Mouse (Mus musculus) cerebellum, postnatal 10 days (tissue): ENCODE results near the gene Dcst1.

Experiments used
- DNase-seq, 2 experiments: peaks; one replicate each; pipeline ENCODE4 v3.0.0; 2021; ENCODE audit warnings: mixed read lengths in 2 of 2

Dcst1 gene

DNA sequence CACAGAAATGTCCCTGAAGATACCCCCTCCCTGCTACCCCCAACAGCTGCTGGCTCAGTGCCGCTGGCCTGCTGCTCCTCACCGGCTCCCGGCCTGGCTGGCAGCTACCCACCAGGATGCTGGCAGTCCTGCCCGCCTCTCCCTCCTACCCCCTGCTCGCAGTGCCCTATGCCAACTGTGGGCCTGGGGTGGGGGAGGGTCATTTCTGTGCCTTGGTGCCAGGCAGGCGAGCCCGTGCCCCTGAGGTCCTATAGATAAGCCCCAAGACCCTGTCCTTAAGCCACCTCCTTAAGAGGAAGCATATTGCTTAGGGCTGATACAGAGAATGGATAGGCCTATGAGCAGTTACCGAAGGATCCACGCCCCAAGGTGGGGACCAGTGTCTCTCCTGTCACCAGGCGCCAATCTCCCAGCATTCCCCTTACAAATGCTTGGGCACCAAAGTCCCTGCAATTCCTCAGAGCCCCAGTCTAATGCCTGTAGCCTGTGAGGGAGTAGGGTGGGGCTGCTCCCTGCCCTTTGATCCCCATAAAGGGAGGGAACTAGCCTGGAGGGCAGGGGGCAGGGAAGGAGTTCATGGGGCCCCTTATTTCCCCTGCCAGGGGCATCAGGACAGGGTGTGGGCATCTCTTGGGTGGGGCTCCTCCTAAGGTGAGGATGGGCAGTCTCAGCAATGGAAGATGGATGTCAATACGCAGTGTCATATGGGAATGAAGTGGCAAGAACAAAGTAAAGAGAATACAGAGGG is 23.3 kb upstream of the Dcst1 start:
- peak; percentile 65 to 76 for DNase-seq

DNA sequence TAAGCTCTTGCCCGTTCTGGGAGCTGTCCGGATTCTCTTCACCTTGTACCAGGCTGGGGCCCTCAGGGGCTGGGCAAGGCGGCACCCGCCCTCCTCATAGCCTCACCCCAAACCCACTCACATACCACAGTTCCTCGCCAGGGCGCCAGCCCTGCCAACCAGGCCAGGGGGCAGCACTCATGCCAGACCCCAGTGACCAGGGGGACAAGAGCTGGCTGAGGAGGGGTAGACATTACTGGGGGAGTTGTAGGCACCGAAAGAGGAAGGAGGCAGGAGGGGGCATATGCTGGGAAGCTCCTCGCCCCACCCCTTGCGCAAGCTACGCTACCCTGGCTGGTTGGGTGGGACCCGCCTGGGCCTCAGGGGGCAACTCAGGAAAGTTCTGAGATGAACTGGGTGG is 22.6 kb upstream of the Dcst1 start:
- peak in 1 of 2 experiments; percentile 41 for DNase-seq

DNA sequence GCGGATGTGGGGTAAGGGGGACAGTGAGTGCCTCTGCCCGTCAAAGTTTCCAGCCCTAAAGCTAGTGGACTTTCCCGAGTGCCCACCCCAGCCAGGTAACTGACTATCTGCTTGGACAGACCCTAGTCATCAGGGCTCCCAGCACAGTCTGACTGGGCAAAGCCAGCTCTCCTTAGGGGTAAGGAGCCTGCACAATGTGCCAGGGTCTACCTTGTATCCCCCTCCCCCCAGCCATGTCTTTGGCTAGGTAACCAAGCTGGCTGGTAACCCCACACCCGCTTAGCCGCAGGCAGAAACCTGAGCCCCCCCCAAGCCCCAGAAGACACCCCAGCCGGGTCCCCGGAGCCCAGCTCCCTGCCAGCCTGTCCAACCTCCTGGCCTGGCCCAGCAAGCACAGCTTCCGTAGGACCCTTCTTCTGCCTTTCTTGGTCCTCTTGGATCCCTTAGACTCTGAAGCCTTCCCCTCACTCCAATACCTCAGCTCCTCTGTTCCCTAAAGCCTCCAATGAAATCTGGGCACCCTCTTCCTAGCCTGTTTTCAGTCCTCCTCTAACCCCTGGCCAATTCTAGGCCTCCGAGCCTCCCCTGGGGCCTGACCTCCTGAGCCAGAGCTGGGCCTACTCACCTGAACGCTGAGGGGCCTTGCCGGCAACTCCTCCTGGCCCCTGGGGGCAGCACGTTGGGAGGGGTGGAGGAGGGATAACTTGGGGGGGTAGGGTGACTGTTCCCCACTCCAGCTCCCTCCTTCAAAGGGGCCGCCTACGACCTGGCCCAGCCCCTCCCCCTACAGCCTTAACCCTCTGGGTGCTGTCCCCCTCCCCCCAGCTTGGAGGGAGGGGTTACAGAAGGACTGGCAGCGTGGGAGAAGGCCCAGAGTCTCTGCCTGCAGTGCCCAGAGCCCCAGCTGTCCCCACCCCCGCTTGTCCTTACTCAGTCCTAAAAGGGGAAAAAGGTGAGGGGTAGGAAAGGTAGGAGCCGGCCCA is 21.7 kb upstream of the Dcst1 start:
- peak in 1 of 2 experiments; percentile 36 for DNase-seq

DNA sequence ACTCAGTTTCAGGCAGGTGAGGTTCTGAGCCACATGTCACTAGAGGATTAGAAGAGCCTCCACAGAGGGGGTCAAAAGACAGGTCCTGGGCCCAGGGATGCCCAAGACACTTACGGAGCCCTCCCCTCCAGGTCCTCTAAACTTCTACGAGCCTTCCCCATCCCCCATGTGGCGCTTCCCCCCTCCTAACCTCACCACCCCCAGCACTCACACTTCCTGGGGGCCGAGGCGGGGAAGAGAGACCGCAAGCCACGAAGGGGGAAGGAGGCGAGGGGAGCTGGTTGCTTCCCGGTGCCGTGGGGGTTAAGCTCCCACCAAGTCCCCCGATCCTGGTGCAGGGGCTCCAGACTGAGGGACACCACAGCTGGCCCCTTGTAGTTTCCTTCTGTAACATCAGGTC is 20.4 kb upstream of the Dcst1 start:
- no peak for DNase-seq

DNA sequence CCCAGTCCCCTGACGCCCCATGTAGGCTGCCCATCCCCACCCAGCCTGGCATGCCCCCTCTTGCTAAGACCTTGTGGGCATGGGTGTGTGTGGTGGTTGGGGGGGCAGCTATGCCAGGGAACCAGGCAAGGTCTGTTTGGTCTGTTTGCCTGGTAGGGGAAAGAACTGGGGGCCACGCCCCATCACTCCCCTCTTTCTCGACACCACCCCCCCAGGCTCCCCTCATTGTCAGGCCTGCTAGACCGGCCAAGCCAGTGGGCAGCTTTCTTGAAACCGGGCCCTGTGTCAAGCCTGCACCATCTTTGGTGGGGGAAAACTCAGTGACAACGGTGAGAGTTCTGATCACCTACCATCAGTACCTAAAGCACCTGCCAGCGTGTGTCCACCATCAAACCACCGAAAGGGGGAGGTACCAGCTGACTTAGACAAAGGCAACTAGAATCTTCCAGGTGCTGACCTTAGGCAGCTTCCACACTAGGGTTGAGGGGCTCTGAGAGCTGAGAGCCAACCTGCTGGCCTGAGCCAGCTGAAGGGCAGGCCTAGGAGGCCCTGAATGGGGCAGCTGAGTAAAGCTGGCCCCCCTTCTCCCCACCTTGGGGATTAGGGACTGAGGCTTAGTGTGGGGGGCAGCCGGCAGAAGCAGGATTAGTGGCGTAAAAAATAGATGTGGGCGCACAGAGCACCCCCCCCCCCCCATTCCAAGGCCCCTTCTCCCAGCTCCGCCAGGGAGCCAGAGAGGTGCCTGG is 19.5 kb upstream of the Dcst1 start:
- no peak for DNase-seq

DNA sequence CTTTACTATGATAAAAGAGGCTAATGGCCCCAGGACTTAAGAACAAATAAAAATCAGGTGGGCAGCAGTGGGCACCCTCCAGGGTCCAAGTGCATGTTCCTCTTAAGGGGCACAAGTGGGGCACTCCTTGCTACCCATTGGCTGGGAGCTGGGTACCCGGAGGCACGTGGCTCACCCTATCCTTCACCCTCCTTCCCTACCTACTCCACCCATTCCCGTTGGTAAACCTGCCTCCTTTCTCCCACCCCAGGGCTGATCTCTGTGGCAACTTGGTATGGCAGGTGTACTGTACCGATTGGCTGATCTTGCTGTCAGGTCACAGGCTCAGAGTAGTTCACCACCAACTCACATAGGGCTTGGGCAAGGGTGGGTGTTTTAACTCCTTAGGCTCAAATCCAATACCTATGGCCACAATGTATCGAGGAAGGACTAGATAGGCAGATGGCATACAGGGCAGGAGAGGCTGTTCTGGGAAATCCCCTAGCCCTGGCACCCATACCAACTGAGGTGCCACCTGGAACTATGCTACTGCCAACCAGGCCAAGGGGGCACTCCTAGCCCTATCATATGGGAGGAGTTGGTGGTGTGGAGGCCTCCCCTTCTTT is 18.7 kb upstream of the Dcst1 start:
- peak in 1 of 2 experiments; percentile 23 for DNase-seq

DNA sequence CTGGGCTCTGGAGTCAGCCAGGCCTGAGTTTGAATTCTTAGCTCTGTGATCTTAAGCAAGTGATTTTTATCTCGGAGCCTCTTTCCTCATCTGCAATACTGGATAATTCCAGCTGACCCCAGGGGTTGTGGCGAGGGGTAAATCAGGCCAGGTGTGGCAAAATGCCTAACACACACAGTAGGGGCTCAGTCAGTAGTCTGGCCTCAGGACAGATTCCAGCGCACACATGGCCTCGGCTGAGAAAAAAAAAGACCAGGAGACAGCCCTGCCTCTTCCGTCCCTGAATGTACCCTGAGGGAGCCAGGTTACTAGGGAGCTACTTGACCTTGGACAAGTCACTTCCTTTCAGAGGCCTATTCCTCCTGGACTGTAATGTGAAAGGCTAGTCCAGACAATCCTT is 17.9 kb upstream of the Dcst1 start:
- no peak for DNase-seq

DNA sequence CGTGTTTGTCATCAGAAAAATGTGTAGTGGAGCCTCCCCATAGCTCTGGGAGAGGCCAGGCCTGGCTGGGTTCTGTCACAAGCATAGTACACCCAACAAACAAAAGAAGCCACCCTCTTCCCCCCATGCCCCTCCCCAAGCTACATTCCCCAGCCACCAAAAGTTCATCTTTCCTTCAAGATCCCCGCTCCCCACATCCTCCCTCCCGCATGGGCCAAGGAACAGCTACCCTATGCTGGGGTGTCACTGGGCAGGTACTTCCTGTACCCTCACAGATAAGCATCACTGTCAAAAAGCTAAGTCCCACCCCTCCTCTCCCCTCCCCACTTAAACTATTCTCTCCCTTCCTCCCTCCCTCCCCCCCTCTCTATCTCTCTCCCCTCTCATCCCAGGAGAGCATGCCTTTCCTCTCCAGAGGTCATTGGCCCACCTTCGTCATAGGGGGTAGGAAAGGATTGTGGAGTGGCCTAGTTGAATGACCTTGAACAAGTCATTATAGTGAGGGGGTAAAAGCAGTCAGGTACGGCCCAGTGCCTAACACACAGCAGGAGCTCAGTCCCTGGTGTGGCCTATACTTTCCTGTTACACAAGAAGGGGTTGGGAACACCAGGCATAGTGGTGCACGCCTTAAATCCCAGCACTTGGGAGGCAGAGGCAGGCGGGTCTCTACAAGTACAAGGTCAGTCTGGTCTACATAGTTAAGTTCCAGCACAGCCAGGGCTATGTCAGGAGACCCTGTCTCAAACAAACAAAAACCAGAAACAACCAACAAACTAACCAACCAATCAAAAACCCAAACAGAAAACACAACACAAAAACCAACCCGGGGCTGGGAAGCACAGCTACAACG is 17.2 kb upstream of the Dcst1 start:
- no peak for DNase-seq

DNA sequence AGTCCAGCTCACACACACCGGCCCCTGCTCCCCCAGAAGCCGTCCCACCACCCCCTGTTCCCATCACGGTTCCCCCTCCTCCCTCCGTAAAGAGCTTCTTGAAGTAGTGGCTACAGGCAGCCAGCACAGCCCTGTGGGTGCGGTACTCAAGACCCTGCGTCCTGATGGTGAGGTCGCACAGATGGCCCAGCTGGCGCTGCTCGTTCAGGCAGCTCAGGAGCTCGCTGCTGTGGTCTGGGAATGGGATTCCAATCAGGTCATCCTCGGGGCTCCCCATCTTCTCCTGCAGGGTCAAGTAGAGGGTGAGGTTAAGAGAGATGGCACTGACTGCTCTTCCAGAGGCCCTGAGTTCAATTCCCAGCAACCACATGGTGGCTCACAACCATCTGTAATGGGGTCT is 16.2 kb upstream of the Dcst1 start:
- peak in 1 of 2 experiments; percentile 27 for DNase-seq

DNA sequence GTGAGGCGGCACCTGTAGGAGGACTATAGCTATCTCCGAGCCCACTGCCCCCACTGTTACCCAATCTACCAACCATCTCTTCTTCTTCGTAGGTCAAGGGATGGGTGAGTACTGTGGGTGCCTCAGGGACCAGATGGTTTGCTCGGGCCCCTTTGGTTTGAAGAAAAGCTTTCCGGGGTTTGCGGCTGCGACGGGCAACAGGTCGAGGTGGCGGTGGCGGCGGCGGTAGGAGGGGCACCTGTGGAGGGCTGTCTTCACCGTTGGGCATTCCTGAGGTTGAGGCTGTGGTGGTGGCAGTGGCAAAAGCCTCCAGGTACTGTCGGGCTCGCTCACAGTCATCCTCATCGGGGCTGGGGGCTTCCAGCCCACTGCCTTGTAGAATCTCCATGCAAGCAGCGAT is 15.7 kb upstream of the Dcst1 start:
- DNase-seq, result no peak

DNA sequence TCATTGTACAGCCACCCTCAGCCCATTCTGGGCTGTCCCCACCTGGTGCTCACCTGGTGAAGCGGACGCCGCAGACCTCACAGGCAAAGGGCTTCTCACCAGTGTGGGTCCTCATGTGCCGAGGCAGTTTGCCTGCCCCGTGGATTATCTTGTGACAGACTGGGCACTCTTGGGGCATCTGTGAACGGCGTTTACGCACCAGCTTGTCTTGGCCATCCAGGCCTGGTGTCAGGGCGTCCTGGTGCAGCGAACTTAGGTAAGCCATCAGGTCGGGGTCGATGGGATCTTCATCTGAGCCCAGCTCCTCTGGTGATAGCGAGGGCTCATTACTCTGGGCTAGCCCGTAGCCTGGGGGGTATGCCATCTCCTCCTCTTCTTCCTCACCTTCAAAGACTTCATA is 15.2 kb upstream of the Dcst1 start:
- DNase-seq, result no peak

DNA sequence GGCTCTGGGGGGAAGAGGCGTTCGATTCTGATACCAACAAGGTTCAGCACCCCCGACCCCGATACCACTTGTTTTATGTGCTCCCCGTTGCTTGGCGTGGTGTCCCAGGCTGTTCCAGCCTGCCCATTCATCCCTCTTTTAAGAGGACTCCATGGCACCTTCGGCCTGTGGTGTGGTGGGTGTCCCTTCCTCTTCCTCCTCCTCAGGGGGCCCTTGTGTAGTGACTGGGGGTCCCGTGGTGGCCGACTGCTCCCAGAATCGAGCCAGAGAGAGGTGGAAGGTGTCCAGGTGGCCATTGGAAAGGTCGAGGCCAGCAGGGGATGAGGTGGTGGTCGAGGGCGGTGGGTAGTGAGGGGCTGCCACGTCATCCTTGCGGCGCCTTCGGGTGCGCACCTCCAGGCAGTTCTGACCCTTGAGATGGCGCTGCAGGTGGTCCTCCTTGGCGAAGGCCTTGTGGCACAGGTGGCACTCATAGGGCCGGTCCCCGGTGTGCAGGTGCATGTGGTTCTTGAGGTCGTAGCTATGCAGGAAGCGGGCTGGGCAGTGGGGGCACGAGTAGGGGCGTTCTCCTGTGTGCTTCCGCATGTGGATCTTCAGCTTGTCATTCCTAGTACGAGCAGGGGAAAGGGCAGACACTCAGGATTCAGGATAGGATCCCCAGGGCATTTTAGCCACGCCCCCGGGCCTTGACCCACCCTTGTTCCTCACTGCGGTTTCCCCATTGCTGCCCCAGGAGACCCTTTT is 14.5 kb upstream of the Dcst1 start:
- peak in 1 of 2 experiments; percentile 20 for DNase-seq

DNA sequence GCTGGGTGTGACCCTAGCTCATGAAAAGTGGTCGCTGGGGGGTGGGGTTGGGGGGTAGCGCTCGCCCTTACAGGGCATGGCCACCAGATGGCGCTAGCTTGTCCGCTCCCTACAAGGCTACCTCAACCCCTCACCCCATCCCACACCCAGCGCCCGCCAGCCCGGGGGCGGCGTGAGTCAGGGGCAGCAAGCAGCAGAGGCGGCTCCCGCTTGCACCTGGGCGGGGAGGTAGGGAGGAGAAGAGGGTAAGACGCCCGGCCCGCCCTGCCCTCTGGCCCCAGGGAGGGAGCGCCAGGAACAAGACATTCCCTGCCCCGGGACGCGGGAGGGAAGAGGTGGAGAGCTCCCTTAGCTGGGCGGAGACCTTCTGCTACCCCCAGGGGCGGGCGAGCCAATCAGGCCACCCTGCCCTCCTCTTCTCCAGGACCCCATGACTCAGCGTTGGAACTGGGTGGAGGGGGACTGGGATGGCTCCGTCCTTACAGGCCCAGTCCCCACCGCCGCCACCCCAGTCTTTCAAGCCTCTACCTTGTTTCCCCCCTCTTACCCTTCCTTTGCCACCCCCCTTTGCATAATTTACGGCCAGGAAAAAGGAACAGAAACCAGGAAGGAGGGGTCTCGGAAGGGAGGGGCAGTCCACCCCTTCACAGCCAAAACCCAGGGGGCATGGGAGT is 13.5 kb upstream of the Dcst1 start:
- peak; percentile 87 to 89 for DNase-seq

DNA sequence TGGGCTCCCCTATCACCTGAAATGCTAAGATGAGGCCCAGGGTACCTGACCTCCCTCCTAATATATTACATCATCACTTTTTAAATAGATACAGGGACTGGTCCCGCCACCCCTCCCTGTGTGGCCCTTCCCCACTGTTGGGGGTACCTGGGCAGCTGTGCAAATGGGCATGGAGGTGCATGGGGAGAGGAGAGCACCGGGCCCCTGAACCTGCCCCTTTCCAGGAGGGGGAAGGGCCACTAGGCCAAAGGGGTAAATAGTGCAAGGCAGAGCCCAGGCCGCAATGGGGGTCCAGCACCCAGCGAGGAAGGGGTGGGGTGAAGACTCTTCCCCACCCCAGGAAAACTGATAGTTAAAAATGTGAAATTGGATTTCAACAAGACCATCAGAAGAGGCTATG is 12.8 kb upstream of the Dcst1 start:
- DNase-seq, result no peak

DNA sequence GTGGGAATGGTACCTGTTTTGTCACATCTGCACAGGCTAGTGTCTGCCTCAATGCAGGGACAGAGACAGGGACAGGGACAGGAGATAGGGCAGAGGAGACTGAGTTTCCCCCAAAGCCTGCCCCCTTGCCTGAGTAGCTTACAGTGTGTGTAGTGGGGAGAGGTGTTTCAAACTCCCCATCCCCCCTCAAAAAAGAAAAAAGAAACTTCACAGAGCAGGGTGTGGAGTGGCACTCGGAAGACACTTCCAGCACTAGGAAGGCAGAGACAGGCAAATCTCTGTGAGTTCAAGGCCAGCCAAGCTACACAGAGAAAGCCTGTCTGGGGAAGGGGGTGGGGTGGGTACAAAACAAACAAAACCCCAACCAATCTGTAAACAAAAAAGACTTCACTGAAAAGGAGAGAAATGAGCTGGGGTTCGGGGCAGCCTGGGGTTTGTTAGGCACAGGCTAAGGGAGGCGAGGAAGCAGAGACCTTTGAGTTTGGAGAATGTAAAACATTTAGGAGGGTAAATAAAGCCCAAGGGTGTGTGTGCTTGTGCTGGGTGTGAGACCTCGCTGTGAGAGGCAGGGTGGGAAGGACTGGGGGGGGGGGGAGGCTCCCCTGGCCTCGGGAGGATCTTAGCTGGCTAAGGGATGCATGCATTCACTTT is 8.7 kb upstream of the Dcst1 start:
- no peak for DNase-seq

DNA sequence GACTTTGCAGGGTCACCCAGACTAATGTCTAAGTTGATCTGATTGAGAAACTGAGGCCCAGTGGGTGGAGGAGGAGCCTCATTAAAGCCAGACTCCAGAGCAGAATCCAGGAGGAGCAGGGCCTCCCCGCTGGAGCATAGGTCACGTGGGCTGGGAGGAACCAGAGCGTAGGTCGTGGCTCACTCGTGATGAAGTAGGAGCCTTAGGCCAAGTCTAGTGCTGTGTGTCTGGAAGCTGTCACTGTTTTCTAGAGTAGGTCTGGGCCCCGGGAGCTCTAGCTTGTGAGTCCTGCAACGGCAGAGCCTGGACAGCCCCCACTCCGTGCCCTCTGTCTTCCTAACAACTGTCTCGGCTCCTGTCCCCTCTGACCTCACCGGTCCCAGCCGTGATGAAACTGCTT is 2.3 kb upstream of the Dcst1 start:
- no peak for DNase-seq

DNA sequence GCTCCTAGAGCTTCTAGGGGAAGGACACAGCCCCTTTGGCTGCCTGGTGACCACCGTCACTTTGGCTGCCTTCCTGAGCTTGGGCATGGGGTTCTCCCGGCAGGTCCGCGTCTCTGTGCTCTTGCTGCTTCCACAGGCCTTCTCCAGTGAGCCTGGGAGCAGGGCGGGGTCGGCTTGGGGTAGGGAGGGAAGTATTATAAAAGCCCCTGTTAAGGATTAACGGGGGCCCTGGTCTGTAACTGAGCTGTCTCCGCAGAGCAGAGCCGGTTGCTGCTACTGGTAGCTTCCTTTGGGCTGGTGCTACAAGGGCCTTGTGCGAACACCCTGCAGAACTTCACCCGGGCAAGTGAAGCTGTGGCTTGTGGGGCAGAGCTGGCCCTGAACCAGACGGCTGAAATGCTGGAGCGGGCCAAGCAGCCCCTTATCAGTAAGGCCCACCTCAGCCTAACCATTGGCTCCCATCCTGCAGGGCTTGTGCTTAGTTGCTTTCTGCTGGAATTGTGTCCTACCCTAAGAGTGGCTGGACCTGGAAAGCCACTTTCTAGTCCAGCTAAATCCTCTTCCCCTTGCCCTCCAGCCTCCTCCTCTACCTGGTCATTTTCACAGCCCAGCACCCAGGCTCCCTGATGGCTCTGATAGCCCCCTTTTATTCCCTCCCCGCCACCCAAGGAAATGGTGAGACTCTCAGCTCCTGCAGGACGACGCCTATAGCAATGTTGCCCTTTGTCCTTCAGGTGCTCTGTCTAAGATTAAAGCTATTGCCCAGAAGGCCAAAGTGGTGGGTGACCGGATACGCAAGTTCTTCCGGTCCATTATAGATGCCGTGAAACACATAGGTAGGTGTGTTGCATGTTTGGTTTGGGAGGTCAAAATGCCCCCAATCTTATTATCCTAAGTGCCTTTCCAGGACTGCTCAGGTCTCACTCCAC is 697 bp upstream of the Dcst1 start:
- no peak for DNase-seq

DNA sequence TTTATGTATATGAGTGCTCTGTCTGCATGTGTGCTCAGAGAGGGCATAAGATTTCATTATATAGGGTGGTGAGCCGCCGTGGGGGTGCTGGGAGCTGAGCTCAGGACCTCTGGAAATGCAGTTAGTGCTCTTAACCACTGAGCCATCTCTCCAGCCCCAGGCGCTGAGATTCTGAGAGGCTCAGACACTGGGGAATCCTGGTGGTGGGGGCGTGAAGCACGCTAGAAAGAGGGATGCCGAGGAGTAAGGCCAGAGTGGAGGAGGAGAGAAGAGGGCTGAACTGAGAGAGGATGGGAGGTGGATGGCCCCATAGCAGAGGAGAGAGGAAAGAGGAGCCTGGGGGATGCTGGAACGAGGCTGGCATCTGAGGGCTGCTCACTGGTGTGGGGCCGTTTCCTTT is 422 bp downstream of the Dcst1 start:
- no peak for DNase-seq

DNA sequence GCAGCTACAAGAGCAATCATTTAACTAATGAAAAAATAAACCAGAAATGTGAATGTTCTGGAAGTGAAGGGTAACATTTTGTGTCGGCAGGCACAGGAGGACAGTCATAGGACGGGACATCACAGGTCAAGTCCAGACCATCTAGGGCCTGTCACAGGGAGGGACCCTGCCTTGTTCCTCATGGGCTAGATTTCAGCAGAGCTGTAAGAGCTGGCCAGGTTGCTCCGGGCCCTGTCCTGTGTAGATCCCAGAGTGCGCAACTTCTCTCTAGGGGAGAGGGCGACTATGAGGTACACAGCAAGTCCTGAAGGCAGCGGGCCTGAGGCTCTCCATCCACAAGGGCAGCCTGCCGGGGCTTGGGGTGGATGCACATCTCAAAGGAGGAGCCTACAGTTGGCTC is 3.4 kb downstream of the Dcst1 start, which contains the start of gene Dcst2:
TSS of gene Dcst2 (plus strand) at position 301 of the 400 bp plus-strand sequence.
- DNase-seq, result no peak
